Mouse (Mus musculus) CH12.LX (cell line): Measurements from ENCODE around the gene Arhgap29.

Experiments
- CTCF ChIP-seq, 2 experiments: IDR thresholded peaks in 1 of 2; conservative IDR thresholded peaks in 1 of 2; 2 replicates each; pipeline ENCODE4 v1.5.1; 2011 to 2012; ENCODE audit warnings: low read depth in 2 of 2, low read length in 2 of 2, improper control_type of control experiment in 1 of 2, inconsistent platforms in 1 of 2, mild to moderate bottlenecking in 1 of 2, moderate library complexity in 1 of 2
- EP300 ChIP-seq: IDR thresholded peaks from 2 replicates; pipeline ENCODE4 v1.6.1; 2011; ENCODE audit warnings: low read length, improper control_type of control experiment
- MAX ChIP-seq: IDR thresholded peaks from 2 replicates; pipeline ENCODE4 v1.6.1; 2011; ENCODE audit warnings: low read length, improper control_type of control experiment
- MYC ChIP-seq: IDR thresholded peaks from 2 replicates; pipeline ENCODE4 v1.6.1; 2011; ENCODE audit warnings: low read depth, mild to moderate bottlenecking, improper control_type of control experiment, low read length
- POLR2A ChIP-seq: IDR thresholded peaks from 2 replicates; pipeline ENCODE4 v1.6.1; 2011; ENCODE audit warnings: low read depth, mild to moderate bottlenecking, improper control_type of control experiment, low read length
- SIN3A ChIP-seq: IDR thresholded peaks from 2 replicates; pipeline ENCODE4 v1.6.1; 2012; ENCODE audit warnings: low read length, improper control_type of control experiment, inconsistent platforms
- TCF12 ChIP-seq: IDR thresholded peaks from 2 replicates; pipeline ENCODE4 v1.6.1; 2014; ENCODE audit warnings: low read depth, mild to moderate bottlenecking, inconsistent platforms, low read length, improper control_type of control experiment
- USF1 ChIP-seq: IDR thresholded peaks from 2 replicates; pipeline ENCODE4 v1.6.1; 2014; ENCODE audit warnings: low read depth, mild to moderate bottlenecking, inconsistent platforms, low read length, improper control_type of control experiment
- USF2 ChIP-seq: conservative IDR thresholded peaks from 2 replicates; pipeline ENCODE4 v1.6.1; 2011; ENCODE audit warnings: low read depth, low read length, improper control_type of control experiment
- ZMIZ1 ChIP-seq: IDR thresholded peaks from 2 replicates; pipeline ENCODE4 v1.6.1; 2012; ENCODE audit warnings: low read depth, mild to moderate bottlenecking, inconsistent platforms, low read length, improper control_type of control experiment

DNA sequence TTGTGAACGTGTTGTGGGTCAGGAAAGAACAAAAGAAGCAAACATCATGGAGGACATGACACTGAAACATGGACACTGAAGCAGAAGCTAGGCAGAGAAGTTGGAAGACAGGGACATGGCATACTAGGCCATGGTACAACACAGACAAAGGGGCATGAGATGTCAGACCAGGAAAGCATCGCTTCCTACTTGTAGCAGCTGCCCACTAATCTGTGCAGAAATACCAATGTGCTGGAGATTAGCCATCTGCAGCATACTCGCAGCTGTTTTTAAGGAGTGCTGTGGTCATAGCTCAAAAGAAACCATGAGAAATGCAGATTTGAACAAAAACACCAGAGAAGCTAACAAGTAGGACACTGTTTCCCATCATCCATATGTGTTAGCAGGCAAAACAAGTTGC is 24.7 kb upstream of the Arhgap29 start:
- TF ChIP-seq MAX (no peak), ZMIZ1 (no peak), USF2 (no peak), POLR2A (no peak), TCF12 (no peak), CTCF (conservative IDR thresholded peaks at IDR 0.05 in 1 of 2, IDR thresholded peaks at IDR 0.05 in 1 of 2; ENCODE audit: low read depth in 2 of 2, low read length in 2 of 2) (no peak), USF1 (no peak), EP300 (no peak), MYC (no peak), SIN3A (no peak)
